Mouse (Mus musculus) neural tube, embryonic 13.5 days (tissue): ENCODE measurements around the gene Zfp319. TPM values are rescaled to one million over a fixed set of nuclear protein-coding genes. Genes with fewer than 3 reads are reported as not detected.

Experiments used
- ATAC-seq: fragments of 200-750 bp; cut with Nextera tagmentation; 2 replicates; pipeline ENCODE4 v1.8.0; 2017; ENCODE audit warnings: low read depth, mild to moderate bottlenecking, moderate TSS enrichment, moderate library complexity
- H3K27ac ChIP-seq: fragments of 300-500 bp; sonication (generic); replicated peaks from 2 replicates; pipeline ENCODE4 v1.5.1; 2015; ENCODE audit warnings: moderate library complexity, mild to moderate bottlenecking, inconsistent platforms
- H3K27me3 ChIP-seq: fragments of 300-500 bp; sonication (generic); 2 replicates; pipeline ENCODE4 v1.6.1; 2015; ENCODE audit warnings: mild to moderate bottlenecking, inconsistent platforms
- H3K36me3 ChIP-seq: fragments of 300-500 bp; sonication (generic); 2 replicates; pipeline ENCODE4 v1.6.1; 2015; ENCODE audit warnings: mild to moderate bottlenecking, inconsistent platforms
- H3K4me1 ChIP-seq: fragments of 300-500 bp; sonication (generic); replicated peaks from 2 replicates; pipeline ENCODE4 v1.6.1; 2015; ENCODE audit warnings: inconsistent platforms
- H3K4me2 ChIP-seq: fragments of 300-500 bp; sonication (generic); 2 replicates; pipeline ENCODE4 v1.6.1; 2015; ENCODE audit warnings: inconsistent platforms, mild to moderate bottlenecking, moderate library complexity
- H3K4me3 ChIP-seq: fragments of 300-500 bp; sonication (generic); 2 replicates; pipeline ENCODE4 v1.5.1; 2015; ENCODE audit warnings: mild to moderate bottlenecking, inconsistent platforms
- H3K9ac ChIP-seq: fragments of 300-500 bp; sonication (generic); 2 replicates; pipeline ENCODE4 v1.6.1; 2015; ENCODE audit warnings: moderate library complexity, mild to moderate bottlenecking, inconsistent platforms
- H3K9me3 ChIP-seq: fragments of 300-500 bp; sonication (generic); 2 replicates; pipeline ENCODE4 v1.6.1; 2016; ENCODE audit warnings: inconsistent platforms
- WGBS: fragments of 180-500 bp; shearing (Covaris S2); methylation state at CpG from one replicate; pipeline ENCODE4 v1.1.7; 2015; 5-methylcytosine and 5-hydroxymethylcytosine counted together
- polyA plus RNA-seq: library from polyadenylated mRNA; unstranded; fragments of >200 nt; fragmentation: Nextera tagmentation; extraction: Ambion mirVana; gene quantifications from 2 replicates; pipeline ENCODE4 v1.2.1, GENCODE M21; 2015

The Zfp319 gene
- polyA plus RNA-seq, 1 experiment from 2014 or later: 15.4 TPM

GRCm38 (mm10) chr8:95362272-95362671, 30.5 kb upstream of the Zfp319 start:
- Histone ChIP-seq H3K4me1 (peaks cover 36% of the 10 kb centered on the region), H3K9ac (no peak overlapping the region), H3K9me3 (peaks cover 5% of the 10 kb centered on the region), H3K36me3 (peaks cover 4% of the 10 kb centered on the region), H3K4me2 (no peak overlapping the region), H3K27ac (no peak overlapping the region), H3K27me3 (no peaks in the 10 kb centered on the region), H3K4me3 (no peak overlapping the region)
- ATAC-seq: no peak
- WGBS: 80% methylated on average over 6 of the region's 6 CpGs

- ATAC-seq: no peak
- H3K4me2 ChIP-seq: no peak overlapping the region
- H3K4me1 ChIP-seq: peaks cover 48% of the 10 kb centered on the region
- WGBS: 93% methylated on average over 3 of the region's 3 CpGs
- peak overlapping the region; percentile 56; the same call in 1 of the 2 replicates for H3K27ac ChIP-seq
- no peaks in the 10 kb centered on the region for H3K27me3 ChIP-seq
- H3K9me3 ChIP-seq: peaks cover 5% of the 10 kb centered on the region
- no peaks in the 10 kb centered on the region; the same call in 1 of the 2 replicates for H3K36me3 ChIP-seq
- no peak overlapping the region for H3K4me3 ChIP-seq
- peak overlapping the region; percentile 17; the same call in 1 of the 2 replicates for H3K9ac ChIP-seq
Observed at GRCm38 (mm10) chr8:95361016-95361341, 29.2 kb upstream of the Zfp319 start.

GRCm38 (mm10) chr8:95360181-95361015, 28.6 kb upstream of the Zfp319 start:
- no peaks in the 10 kb centered on the region; the same call in 1 of the 2 replicates for H3K36me3 ChIP-seq
- peak overlapping the region; percentile 17; the same call in 1 of the 2 replicates for H3K9ac ChIP-seq
- H3K27ac ChIP-seq: peak overlapping the region; percentile 56
- H3K27me3 ChIP-seq: no peaks in the 10 kb centered on the region
- peaks cover 5% of the 10 kb centered on the region for H3K9me3 ChIP-seq
- peaks cover 54% of the 10 kb centered on the region for H3K4me1 ChIP-seq
- no peak overlapping the region for H3K4me2 ChIP-seq
- WGBS: 48% methylated on average over 7 of the region's 7 CpGs
- ATAC-seq: 0 out of 2 replicates have a peak, but pooled peaks have one; percentile 6
- H3K4me3 ChIP-seq: no peak overlapping the region

- Histone ChIP-seq H3K4me2 (no peak overlapping the region), H3K4me3 (no peak overlapping the region), H3K27ac (no peak overlapping the region; the same call in 1 of the 2 replicates), H3K9me3 (peaks cover 3% of the 10 kb centered on the region; the same call in 1 of the 2 replicates), H3K36me3 (no peaks in the 10 kb centered on the region; the same call in 1 of the 2 replicates), H3K27me3 (no peaks in the 10 kb centered on the region), H3K4me1 (peaks cover 70% of the 10 kb centered on the region), H3K9ac (0 out of 2 replicates have a peak overlapping the region, but pooled peaks have one; percentile 8)
- 61% methylated on average over 8 of the region's 8 CpGs for WGBS
- no peak for ATAC-seq
Observed at GRCm38 (mm10) chr8:95358550-95359411, 27.0 kb upstream of the Zfp319 start.

GRCm38 (mm10) chr8:95354606-95355005, 22.9 kb upstream of the Zfp319 start:
- Histone ChIP-seq H3K9me3 (no peaks in the 10 kb centered on the region), H3K4me2 (peak overlapping the region; percentile 80), H3K27ac (no peak overlapping the region), H3K27me3 (peaks cover 4% of the 10 kb centered on the region; the same call in 1 of the 2 replicates), H3K4me3 (peak overlapping the region; percentile 75; the same call in 1 of the 2 replicates), H3K9ac (peak overlapping the region; percentile 92; the same call in 1 of the 2 replicates), H3K36me3 (no peaks in the 10 kb centered on the region), H3K4me1 (peaks cover 72% of the 10 kb centered on the region)
- 90% methylated on average over 2 of the region's 2 CpGs for WGBS
- no peak for ATAC-seq

GRCm38 (mm10) chr8:95352871-95353866, 21.4 kb upstream of the Zfp319 start:
- peak overlapping the region; percentile 92 for H3K9ac ChIP-seq
- WGBS: 2% methylated on average over 62 of the region's 62 CpGs
- no peaks in the 10 kb centered on the region for H3K36me3 ChIP-seq
- H3K4me1 ChIP-seq: peaks cover 72% of the 10 kb centered on the region
- H3K9me3 ChIP-seq: no peaks in the 10 kb centered on the region
- ATAC-seq: peak; percentile 36
- H3K27me3 ChIP-seq: peaks cover 4% of the 10 kb centered on the region; the same call in 1 of the 2 replicates
- H3K27ac ChIP-seq: peak overlapping the region; percentile 89
- H3K4me3 ChIP-seq: peak overlapping the region; percentile 75
- peak overlapping the region; percentile 80 for H3K4me2 ChIP-seq

- Histone ChIP-seq H3K27me3 (peaks cover 4% of the 10 kb centered on the region; the same call in 1 of the 2 replicates), H3K4me1 (peaks cover 75% of the 10 kb centered on the region), H3K4me2 (peak within 1 kb of the TSS; percentile 80), H3K9ac (peak within 1 kb of the TSS; percentile 92), H3K4me3 (peak within 1 kb of the TSS; percentile 75), H3K27ac (peak within 1 kb of the TSS; percentile 89), H3K36me3 (no peaks in the 10 kb centered on the region), H3K9me3 (no peaks in the 10 kb centered on the region)
- WGBS: under 1% methylated on average over 79 of the region's 80 CpGs
- ATAC-seq: peak; percentile 69
Observed at GRCm38 (mm10) chr8:95352151-95352870, 20.6 kb upstream of the Zfp319 start, which contains the start of gene Mmp15. Mmp15 (plus strand) TSS chr8:95352268.

- Histone ChIP-seq H3K36me3 (no peaks in the 10 kb centered on the region), H3K4me2 (peak overlapping the region; percentile 80), H3K4me1 (peaks cover 72% of the 10 kb centered on the region), H3K27me3 (peaks cover 4% of the 10 kb centered on the region; the same call in 1 of the 2 replicates), H3K4me3 (peak overlapping the region; percentile 75), H3K9me3 (no peaks in the 10 kb centered on the region), H3K9ac (peak overlapping the region; percentile 92), H3K27ac (no peak overlapping the region)
- WGBS: 2% methylated on average over 15 of the region's 15 CpGs
- peak; percentile 30; the same call in 1 of the 2 replicates for ATAC-seq
Observed at GRCm38 (mm10) chr8:95351461-95351860, 19.7 kb upstream of the Zfp319 start.

- Histone ChIP-seq H3K4me3 (no peak overlapping the region), H3K4me1 (peaks cover 48% of the 10 kb centered on the region), H3K36me3 (peaks cover 7% of the 10 kb centered on the region), H3K9ac (no peak overlapping the region), H3K4me2 (peak overlapping the region; percentile 18), H3K27me3 (peaks cover 4% of the 10 kb centered on the region; the same call in 1 of the 2 replicates), H3K27ac (peak overlapping the region; percentile 34), H3K9me3 (no peaks in the 10 kb centered on the region)
- ATAC-seq: 0 out of 2 replicates have a peak, but pooled peaks have one; percentile 18
- WGBS: 41% methylated on average over 19 of the region's 19 CpGs
Observed at GRCm38 (mm10) chr8:95348811-95349630, 17.3 kb upstream of the Zfp319 start.

- Histone ChIP-seq H3K4me3 (no peak overlapping the region), H3K9ac (no peak overlapping the region), H3K27me3 (peaks cover 4% of the 10 kb centered on the region; the same call in 1 of the 2 replicates), H3K9me3 (no peaks in the 10 kb centered on the region), H3K27ac (peak overlapping the region; percentile 19; the same call in 1 of the 2 replicates), H3K36me3 (peaks cover 13% of the 10 kb centered on the region), H3K4me1 (peaks cover 41% of the 10 kb centered on the region), H3K4me2 (no peak overlapping the region)
- ATAC-seq: no peak
- 92% methylated on average over 2 of the region's 2 CpGs for WGBS
Observed at GRCm38 (mm10) chr8:95348356-95348755, 16.6 kb upstream of the Zfp319 start.
